Mouse (Mus musculus): Measurements from ENCODE around the gene Birc3. TPM values are rescaled to one million over a fixed set of nuclear protein-coding genes. Genes with fewer than 3 reads are reported as not detected.

The Birc3 gene
- polyA plus RNA-seq, 1 experiment: 0.14 TPM

GRCm38 (mm10) chr9:7907351-7907985 is 34.5 kb upstream of the Birc3 start:
- H3K4me2 ChIP-seq (ENCODE audit: low read depth): no peak overlapping the region
- H3K79me2 ChIP-seq (ENCODE audit: control insufficient read depth, insufficient read depth): no peaks in the 10 kb centered on the region
- H3K36me3 ChIP-seq (ENCODE audit: control insufficient read depth, insufficient read depth): no peaks in the 10 kb centered on the region
- H3ac ChIP-seq (ENCODE audit: control insufficient read depth, insufficient read length): no peak overlapping the region
- H3K27me3 ChIP-seq (ENCODE audit: control insufficient read depth, insufficient read depth, insufficient read length): no peaks in the 10 kb centered on the region
- no peak for TF ChIP-seq TCF3 (IDR thresholded peaks at IDR 0.05; ENCODE audit: insufficient read length, low read depth)
- TF ChIP-seq SRF (IDR thresholded peaks at IDR 0.05; ENCODE audit: control insufficient read depth, insufficient read length, low read depth): no peak
- TF ChIP-seq POLR2A (IDR thresholded peaks at IDR 0.05; ENCODE audit: insufficient read length, low read depth): no peak
- TF ChIP-seq POLR2AphosphoS2 (IDR thresholded peaks at IDR 0.05; ENCODE audit: insufficient read length, low read depth): no peak
- TF ChIP-seq REST (IDR thresholded peaks at IDR 0.05; ENCODE audit: insufficient read depth, insufficient read length): no peak
- TF ChIP-seq MYOG (IDR thresholded peaks at IDR 0.05; ENCODE audit: control insufficient read depth in 1 of 3, insufficient read depth in 1 of 3, insufficient read length in 2 of 3, low read depth in 2 of 3): no peak
- no peak for TF ChIP-seq E2F4 (IDR thresholded peaks at IDR 0.05; ENCODE audit: insufficient read depth)
- TF ChIP-seq CEBPB (IDR thresholded peaks at IDR 0.05; ENCODE audit: insufficient read depth, poor library complexity, severe bottlenecking): no peak
- no peak for TF ChIP-seq USF1 (IDR thresholded peaks at IDR 0.05; ENCODE audit: low read depth)
- no peak overlapping the region for H3K4me3 ChIP-seq

DNA sequence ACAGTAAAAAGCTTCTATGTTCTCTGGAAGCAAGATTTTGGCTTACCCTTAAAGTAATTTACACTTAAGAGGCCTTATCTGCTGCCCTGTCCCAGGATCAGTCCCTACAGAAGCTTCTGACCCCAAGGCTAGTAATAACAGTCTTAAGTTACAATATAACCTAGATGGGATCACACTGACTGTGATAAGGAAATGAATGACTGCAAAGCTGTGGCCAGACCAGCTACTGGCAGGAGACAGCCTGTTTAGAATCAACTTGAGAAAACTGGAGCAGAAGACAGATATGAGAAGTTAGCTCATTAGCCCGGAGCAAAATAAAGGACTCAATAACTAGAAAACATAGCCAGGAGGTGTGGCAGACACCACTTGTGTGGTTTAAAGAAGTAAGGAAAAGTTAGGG is 33.6 kb upstream of the Birc3 start:
- no peak overlapping the region for H3K4me3 ChIP-seq
- no peaks in the 10 kb centered on the region for H3K27me3 ChIP-seq (ENCODE audit: control insufficient read depth, insufficient read depth, insufficient read length)
- H3K79me2 ChIP-seq (ENCODE audit: control insufficient read depth, insufficient read depth): no peaks in the 10 kb centered on the region
- TF ChIP-seq USF1 (IDR thresholded peaks at IDR 0.05; ENCODE audit: low read depth) (no peak), E2F4 (IDR thresholded peaks at IDR 0.05; ENCODE audit: insufficient read depth) (no peak), MYOD1 (IDR thresholded peaks at IDR 0.05; ENCODE audit: control insufficient read depth in 1 of 3, insufficient read length in 2 of 3, low read depth in 2 of 3) (no peak), MAX (IDR thresholded peaks at IDR 0.05; ENCODE audit: low read depth) (no peak), POLR2A (IDR thresholded peaks at IDR 0.05; ENCODE audit: insufficient read length, low read depth) (no peak), CEBPB (IDR thresholded peaks at IDR 0.05; ENCODE audit: insufficient read depth, poor library complexity, severe bottlenecking) (no peak), MYOG (IDR thresholded peaks at IDR 0.05; ENCODE audit: control insufficient read depth in 1 of 3, insufficient read depth in 1 of 3, insufficient read length in 2 of 3, low read depth in 2 of 3) (no peak), POLR2AphosphoS2 (IDR thresholded peaks at IDR 0.05; ENCODE audit: insufficient read length, low read depth) (no peak), SRF (IDR thresholded peaks at IDR 0.05; ENCODE audit: control insufficient read depth, insufficient read length, low read depth) (no peak), TCF12 (IDR thresholded peaks at IDR 0.05; ENCODE audit: insufficient read depth, poor library complexity, severe bottlenecking) (no peak), TCF3 (IDR thresholded peaks at IDR 0.05; ENCODE audit: insufficient read length, low read depth) (no peak), REST (IDR thresholded peaks at IDR 0.05; ENCODE audit: insufficient read depth, insufficient read length) (no peak)
- H3K36me3 ChIP-seq (ENCODE audit: control insufficient read depth, insufficient read depth): no peaks in the 10 kb centered on the region
- H3ac ChIP-seq (ENCODE audit: control insufficient read depth, insufficient read length): no peak overlapping the region
- no peak overlapping the region for H3K4me2 ChIP-seq (ENCODE audit: low read depth)

- no peak overlapping the region for H3K4me2 ChIP-seq (ENCODE audit: low read depth)
- H3K4me3 ChIP-seq: no peak overlapping the region
- no peak overlapping the region for H3ac ChIP-seq (ENCODE audit: control insufficient read depth, insufficient read length)
- no peaks in the 10 kb centered on the region for H3K36me3 ChIP-seq (ENCODE audit: control insufficient read depth, insufficient read depth)
- no peaks in the 10 kb centered on the region for H3K79me2 ChIP-seq (ENCODE audit: control insufficient read depth, insufficient read depth)
- no peak for TF ChIP-seq MYOD1 (IDR thresholded peaks at IDR 0.05; ENCODE audit: control insufficient read depth in 1 of 3, insufficient read length in 2 of 3, low read depth in 2 of 3)
- no peak for TF ChIP-seq MYOG (IDR thresholded peaks at IDR 0.05; ENCODE audit: control insufficient read depth in 1 of 3, insufficient read depth in 1 of 3, insufficient read length in 2 of 3, low read depth in 2 of 3)
- no peak for TF ChIP-seq REST (IDR thresholded peaks at IDR 0.05; ENCODE audit: insufficient read depth, insufficient read length)
- TF ChIP-seq E2F4 (IDR thresholded peaks at IDR 0.05; ENCODE audit: insufficient read depth): no peak
- no peak for TF ChIP-seq TCF12 (IDR thresholded peaks at IDR 0.05; ENCODE audit: insufficient read depth, poor library complexity, severe bottlenecking)
- TF ChIP-seq CEBPB (IDR thresholded peaks at IDR 0.05; ENCODE audit: insufficient read depth, poor library complexity, severe bottlenecking): no peak
- no peak for TF ChIP-seq TCF3 (IDR thresholded peaks at IDR 0.05; ENCODE audit: insufficient read length, low read depth)
- TF ChIP-seq POLR2A (IDR thresholded peaks at IDR 0.05; ENCODE audit: insufficient read length, low read depth): no peak
- H3K27me3 ChIP-seq (ENCODE audit: control insufficient read depth, insufficient read depth, insufficient read length): no peaks in the 10 kb centered on the region
Observed at GRCm38 (mm10) chr9:7903825-7904224, 30.8 kb upstream of the Birc3 start.

GRCm38 (mm10) chr9:7903262-7903661 is 30.3 kb upstream of the Birc3 start:
- H3K36me3 ChIP-seq (ENCODE audit: control insufficient read depth, insufficient read depth): no peaks in the 10 kb centered on the region
- no peak overlapping the region for H3K4me2 ChIP-seq (ENCODE audit: low read depth)
- H3K4me3 ChIP-seq: no peak overlapping the region
- H3K27me3 ChIP-seq (ENCODE audit: control insufficient read depth, insufficient read depth, insufficient read length): no peaks in the 10 kb centered on the region
- no peaks in the 10 kb centered on the region for H3K79me2 ChIP-seq (ENCODE audit: control insufficient read depth, insufficient read depth)
- TF ChIP-seq MYOD1 (IDR thresholded peaks at IDR 0.05; ENCODE audit: control insufficient read depth in 1 of 3, insufficient read length in 2 of 3, low read depth in 2 of 3): no peak
- TF ChIP-seq POLR2A (IDR thresholded peaks at IDR 0.05; ENCODE audit: insufficient read length, low read depth): no peak
- no peak for TF ChIP-seq TCF3 (IDR thresholded peaks at IDR 0.05; ENCODE audit: insufficient read length, low read depth)
- TF ChIP-seq REST (IDR thresholded peaks at IDR 0.05; ENCODE audit: insufficient read depth, insufficient read length): no peak
- TF ChIP-seq CEBPB (IDR thresholded peaks at IDR 0.05; ENCODE audit: insufficient read depth, poor library complexity, severe bottlenecking): no peak
- TF ChIP-seq TCF12 (IDR thresholded peaks at IDR 0.05; ENCODE audit: insufficient read depth, poor library complexity, severe bottlenecking): no peak
- TF ChIP-seq MYOG (IDR thresholded peaks at IDR 0.05; ENCODE audit: control insufficient read depth in 1 of 3, insufficient read depth in 1 of 3, insufficient read length in 2 of 3, low read depth in 2 of 3): no peak
- no peak for TF ChIP-seq USF1 (IDR thresholded peaks at IDR 0.05; ENCODE audit: low read depth)
- no peak for TF ChIP-seq E2F4 (IDR thresholded peaks at IDR 0.05; ENCODE audit: insufficient read depth)
- no peak for TF ChIP-seq POLR2AphosphoS2 (IDR thresholded peaks at IDR 0.05; ENCODE audit: insufficient read length, low read depth)
- TF ChIP-seq SRF (IDR thresholded peaks at IDR 0.05; ENCODE audit: control insufficient read depth, insufficient read length, low read depth): no peak
- TF ChIP-seq MAX (IDR thresholded peaks at IDR 0.05; ENCODE audit: low read depth): no peak
- H3ac ChIP-seq (ENCODE audit: control insufficient read depth, insufficient read length): no peak overlapping the region
